Mouse (Mus musculus) kidney, postnatal 0 days (tissue): Measurements from ENCODE around the gene Pou1f1. TPM values are rescaled to one million over a fixed set of nuclear protein-coding genes. Genes with fewer than 3 reads are reported as not detected.

Experiments used
- ATAC-seq: fragments of 200-750 bp; cut with Nextera tagmentation; replicated peaks from 2 replicates; pipeline ENCODE4 v1.8.0; 2017; ENCODE audit warnings: low read depth, moderate number of reproducible peaks, moderate TSS enrichment, moderate library complexity; ENCODE audit not compliant: low FRiP score
- DNase-seq: peaks from one replicate; pipeline ENCODE4 v3.0.0-alpha.2; 2016; ENCODE audit warnings: low spot score
- H3K27ac ChIP-seq: fragments of 300-500 bp; sonication (generic); 2 replicates; pipeline ENCODE4 v1.5.1; 2014; ENCODE audit warnings: mild to moderate bottlenecking
- H3K27me3 ChIP-seq: fragments of 300-500 bp; sonication (generic); 2 replicates; pipeline ENCODE4 v1.6.1; 2014; ENCODE audit warnings: low read length, mixed read lengths; ENCODE audit not compliant: insufficient read depth
- H3K36me3 ChIP-seq: fragments of 300-500 bp; sonication (generic); 2 replicates; pipeline ENCODE4 v1.6.1; 2014; ENCODE audit warnings: low read length, mixed read lengths; ENCODE audit not compliant: insufficient read depth
- H3K4me1 ChIP-seq: fragments of 300-500 bp; sonication (generic); replicated peaks from 2 replicates; pipeline ENCODE4 v1.6.1; 2014; ENCODE audit warnings: antibody characterized with exemption, low read length, mixed read lengths; ENCODE audit not compliant: insufficient read depth
- H3K4me2 ChIP-seq: fragments of 300-500 bp; sonication (generic); 2 replicates; pipeline ENCODE4 v1.6.1; 2014; ENCODE audit warnings: mild to moderate bottlenecking, low read length, moderate library complexity, mixed read lengths
- H3K4me3 ChIP-seq: fragments of 300-500 bp; sonication (generic); replicated peaks from 2 replicates; pipeline ENCODE4 v1.5.1; 2014; ENCODE audit warnings: low read depth, low read length
- H3K9ac ChIP-seq: fragments of 300-500 bp; sonication (generic); 2 replicates; pipeline ENCODE4 v1.6.1; 2014; ENCODE audit warnings: low read depth, low read length
- H3K9me3 ChIP-seq: fragments of 300-500 bp; sonication (generic); replicated peaks from 2 replicates; pipeline ENCODE4 v1.6.1; 2016; ENCODE audit warnings: low read length, inconsistent platforms, mixed read lengths
- CTCF ChIP-seq: IDR thresholded peaks from 2 replicates; pipeline ENCODE4 v1.5.1; 2016; ENCODE audit warnings: antibody characterized with exemption, low read depth, mild to moderate bottlenecking, moderate library complexity
- WGBS: fragments of 180-500 bp; shearing (Covaris S2); extraction: QIAGEN DNeasy Blood & Tissue Kit; methylation state at CpG from one replicate; pipeline ENCODE4 v1.1.7; 2014; 5-methylcytosine and 5-hydroxymethylcytosine counted together
- polyA plus RNA-seq: library from polyadenylated mRNA; unstranded; fragments of >200 nt; fragmentation: Nextera tagmentation; extraction: Ambion mirVana; gene quantifications from 2 replicates; pipeline ENCODE4 v1.2.1, GENCODE M21; 2015

Pou1f1 gene
- polyA plus RNA-seq, 1 experiment from 2014 or later = 0.05 TPM

GRCm38 (mm10) chr16:65526004-65526403 lies 5.7 kb downstream of the Pou1f1 start:
- 88% methylated on average over 2 of the region's 2 CpGs for WGBS
- no peak for ATAC-seq
- TF ChIP-seq CTCF = no peak
- no peaks in the 10 kb centered on the region for H3K9me3 ChIP-seq
- no peaks in the 10 kb centered on the region for H3K36me3 ChIP-seq
- H3K9ac ChIP-seq = no peak overlapping the region
- no peak overlapping the region for H3K4me3 ChIP-seq
- no peaks in the 10 kb centered on the region for H3K4me1 ChIP-seq
- DNase-seq = no peak
- no peak overlapping the region for H3K4me2 ChIP-seq
- H3K27ac ChIP-seq = no peak overlapping the region
- H3K27me3 ChIP-seq = no peaks in the 10 kb centered on the region

- H3K36me3 ChIP-seq = no peaks in the 10 kb centered on the region
- no peak overlapping the region for H3K27ac ChIP-seq
- H3K4me3 ChIP-seq = no peak overlapping the region
- no peaks in the 10 kb centered on the region for H3K4me1 ChIP-seq
- H3K4me2 ChIP-seq = no peak overlapping the region
- 90% methylated on average over 5 of the region's 5 CpGs for WGBS
- H3K27me3 ChIP-seq = no peaks in the 10 kb centered on the region
- H3K9ac ChIP-seq = no peak overlapping the region
- DNase-seq (no peak), ATAC-seq (no peak)
- H3K9me3 ChIP-seq = no peaks in the 10 kb centered on the region
- no peak for TF ChIP-seq CTCF
Measured at GRCm38 (mm10) chr16:65526695-65527094, 6.4 kb downstream of the Pou1f1 start.

GRCm38 (mm10) chr16:65529589-65529988 lies 9.3 kb downstream of the Pou1f1 start:
- no peak for TF ChIP-seq CTCF
- Histone ChIP-seq H3K36me3 (no peaks in the 10 kb centered on the region), H3K27me3 (no peaks in the 10 kb centered on the region), H3K4me2 (no peak overlapping the region), H3K9me3 (no peaks in the 10 kb centered on the region), H3K9ac (no peak overlapping the region), H3K4me1 (no peaks in the 10 kb centered on the region), H3K27ac (no peak overlapping the region), H3K4me3 (no peak overlapping the region)
- 12% methylated on average over 5 of the region's 5 CpGs for WGBS
- peak; percentile 5 for DNase-seq
- ATAC-seq = no peak

GRCm38 (mm10) chr16:65531663-65532062 lies 11.4 kb downstream of the Pou1f1 start:
- no peaks in the 10 kb centered on the region for H3K36me3 ChIP-seq
- ATAC-seq (no peak), DNase-seq (no peak)
- no peak overlapping the region for H3K9ac ChIP-seq
- no peak overlapping the region for H3K4me2 ChIP-seq
- H3K4me3 ChIP-seq = no peak overlapping the region
- H3K9me3 ChIP-seq = no peaks in the 10 kb centered on the region
- TF ChIP-seq CTCF = no peak
- no peaks in the 10 kb centered on the region for H3K27me3 ChIP-seq
- no peaks in the 10 kb centered on the region for H3K4me1 ChIP-seq
- 63% methylated on average over 8 of the region's 8 CpGs for WGBS
- H3K27ac ChIP-seq = no peak overlapping the region

GRCm38 (mm10) chr16:65533315-65533999 lies 13.1 kb downstream of the Pou1f1 start:
- DNase-seq (peak; percentile 57), ATAC-seq (no peak)
- Histone ChIP-seq H3K27me3 (no peaks in the 10 kb centered on the region), H3K4me1 (no peaks in the 10 kb centered on the region), H3K27ac (no peak overlapping the region), H3K9ac (no peak overlapping the region), H3K36me3 (0 out of 2 replicates have a peak, but pooled peaks cover 4% of the 10 kb centered on the region), H3K4me3 (no peak overlapping the region), H3K9me3 (no peaks in the 10 kb centered on the region), H3K4me2 (no peak overlapping the region)
- peak; percentile 70 for TF ChIP-seq CTCF
- 31% methylated on average over 12 of the region's 12 CpGs for WGBS

GRCm38 (mm10) chr16:65543676-65544293 lies 23.5 kb downstream of the Pou1f1 start:
- Histone ChIP-seq H3K9me3 (no peaks in the 10 kb centered on the region), H3K4me2 (no peak overlapping the region), H3K4me1 (no peaks in the 10 kb centered on the region), H3K27ac (no peak overlapping the region), H3K36me3 (peaks cover 25% of the 10 kb centered on the region), H3K9ac (no peak overlapping the region), H3K4me3 (no peak overlapping the region), H3K27me3 (no peaks in the 10 kb centered on the region)
- no peak for DNase-seq
- TF ChIP-seq CTCF = no peak
- no peak for ATAC-seq
- WGBS = 81% methylated on average over 11 of the region's 11 CpGs
